Mouse (Mus musculus): ENCODE measurements around the gene Gm14124.

- TF ChIP-seq CTCF (IDR thresholded peaks at IDR 0.05) (no peak), EP300 (IDR thresholded peaks at IDR 0.05; ENCODE audit: insufficient read depth, low read depth, low read length) (no peak), POLR2A (IDR thresholded peaks at IDR 0.05; ENCODE audit: insufficient read depth, low read depth, low read length) (no peak)
Observed at GRCm38 (mm10) chr2:150316140-150316539, 58.8 kb downstream of the Gm14124 start.

All from heart, adult 2 months (tissue).